Mouse (Mus musculus) urinary bladder, adult 2 months (tissue): ENCODE data around the gene Sipa1. TPM values are rescaled to one million over a fixed set of nuclear protein-coding genes. Genes with fewer than 3 reads are reported as not detected.
"Not testable (repeated sequence)": the region's sequence is repeated elsewhere in the genome, so short reads cannot be mapped to it uniquely, and the experiment has no call there.

Experiments used
- DNase-seq: peaks from one replicate; pipeline ENCODE4 v3.0.0; 2022; ENCODE audit warnings: low spot score
- polyA plus RNA-seq: library from polyadenylated mRNA; depleted of rRNA; stranded (reverse); fragments of >200 nt; gene quantifications from 2 replicates; pipeline ENCODE4 v1.2.3, GENCODE M21; 2012

Gene Sipa1
- polyA plus RNA-seq, 1 experiment: 19.6 TPM

- DNase-seq: not testable (repeated sequence)
Measured at GRCm38 (mm10) chr19:5686954-5687353, 23.4 kb upstream of the Sipa1 start.

- DNase-seq: no peak
Measured at GRCm38 (mm10) chr19:5686437-5686836, 22.9 kb upstream of the Sipa1 start.

GRCm38 (mm10) chr19:5685861-5686260 is 22.4 kb upstream of the Sipa1 start:
- DNase-seq: no peak

- DNase-seq: no peak
Measured at GRCm38 (mm10) chr19:5685431-5685830, 21.9 kb upstream of the Sipa1 start.

GRCm38 (mm10) chr19:5684985-5685384 is 21.5 kb upstream of the Sipa1 start:
- no peak for DNase-seq

GRCm38 (mm10) chr19:5684236-5684635 is 20.7 kb upstream of the Sipa1 start:
- no peak for DNase-seq

GRCm38 (mm10) chr19:5680432-5680831 is 16.9 kb upstream of the Sipa1 start:
- DNase-seq: no peak

- no peak for DNase-seq
Measured at GRCm38 (mm10) chr19:5668372-5668771, 4.9 kb upstream of the Sipa1 start.

- no peak for DNase-seq
Measured at GRCm38 (mm10) chr19:5666386-5666785, 2.9 kb upstream of the Sipa1 start.

- DNase-seq: no peak
Measured at GRCm38 (mm10) chr19:5665465-5665864, 2.0 kb upstream of the Sipa1 start.

GRCm38 (mm10) chr19:5664669-5665257 is 1.3 kb upstream of the Sipa1 start:
- no peak for DNase-seq

- no peak for DNase-seq
Measured at GRCm38 (mm10) chr19:5662310-5662709, 1.2 kb downstream of the Sipa1 start.

- no peak for DNase-seq
Measured at GRCm38 (mm10) chr19:5660942-5661751, 2.4 kb downstream of the Sipa1 start.

- no peak for DNase-seq
Measured at GRCm38 (mm10) chr19:5654720-5655298, 8.7 kb downstream of the Sipa1 start.

- DNase-seq: no peak
Measured at GRCm38 (mm10) chr19:5653969-5654719, 9.4 kb downstream of the Sipa1 start.

GRCm38 (mm10) chr19:5652570-5652969 is 10.9 kb downstream of the Sipa1 start:
- DNase-seq: no peak

- no peak for DNase-seq
Measured at GRCm38 (mm10) chr19:5651502-5652274, 11.8 kb downstream of the Sipa1 start.

- peak; percentile 22 for DNase-seq
Measured at GRCm38 (mm10) chr19:5649298-5649741, 14.2 kb downstream of the Sipa1 start.

- peak; percentile 65 for DNase-seq
Measured at GRCm38 (mm10) chr19:5648401-5649297, 14.9 kb downstream of the Sipa1 start.

- no peak for DNase-seq
Measured at GRCm38 (mm10) chr19:5647791-5648190, 15.7 kb downstream of the Sipa1 start.
